Mouse (Mus musculus) heart, postnatal 0 days (tissue): ENCODE data around the gene Ccdc12. TPM values are rescaled to one million over a fixed set of nuclear protein-coding genes. Genes with fewer than 3 reads are reported as not detected.

Experiments
- ATAC-seq: fragments of 200-750 bp; cut with Nextera tagmentation; 2 replicates; pipeline ENCODE4 v1.8.0; 2017; ENCODE audit warnings: low read depth, moderate number of reproducible peaks, moderate library complexity; ENCODE audit not compliant: insufficient read depth
- DNase-seq: peaks from one replicate; pipeline ENCODE4 v3.0.0-alpha.2; 2016; ENCODE audit warnings: low spot score
- H3K27ac ChIP-seq: fragments of 300-500 bp; sonication (generic); 2 replicates; pipeline ENCODE4 v1.5.1; 2014; ENCODE audit warnings: low read depth, mild to moderate bottlenecking
- H3K27me3 ChIP-seq: fragments of 300-500 bp; sonication (generic); 2 replicates; pipeline ENCODE4 v1.6.1; 2014; ENCODE audit warnings: low read length, mixed read lengths; ENCODE audit not compliant: control insufficient read depth, insufficient read depth
- H3K36me3 ChIP-seq: fragments of 300-500 bp; sonication (generic); replicated peaks from 2 replicates; pipeline ENCODE4 v1.6.1; 2014; ENCODE audit warnings: low read length, mixed read lengths; ENCODE audit not compliant: control insufficient read depth, insufficient read depth
- H3K4me1 ChIP-seq: fragments of 300-500 bp; sonication (generic); 2 replicates; pipeline ENCODE4 v1.6.1; 2014; ENCODE audit warnings: antibody characterized with exemption; ENCODE audit not compliant: control insufficient read depth, insufficient read depth
- H3K4me2 ChIP-seq: fragments of 300-500 bp; sonication (generic); 2 replicates; pipeline ENCODE4 v1.6.1; 2014; ENCODE audit warnings: low read depth, mild to moderate bottlenecking, low read length, moderate library complexity
- H3K4me3 ChIP-seq: fragments of 300-500 bp; sonication (generic); 2 replicates; pipeline ENCODE4 v1.5.1; 2014; ENCODE audit warnings: low read depth, low read length
- H3K9ac ChIP-seq: fragments of 300-500 bp; sonication (generic); replicated peaks from 2 replicates; pipeline ENCODE4 v1.6.1; 2014; ENCODE audit warnings: low read depth, low read length, mixed read lengths
- H3K9me3 ChIP-seq: fragments of 300-500 bp; sonication (generic); replicated peaks from 2 replicates; pipeline ENCODE4 v1.6.1; 2016; ENCODE audit warnings: low read length; ENCODE audit not compliant: control insufficient read depth
- CTCF ChIP-seq: IDR thresholded peaks from 2 replicates; pipeline ENCODE4 v1.5.1; 2016; ENCODE audit warnings: antibody characterized with exemption, control low read depth, low read depth
- EP300 ChIP-seq: IDR thresholded peaks from 2 replicates; pipeline ENCODE4 v1.6.1; 2016; ENCODE audit warnings: antibody characterized with exemption, low read depth
- WGBS: fragments of 180-500 bp; shearing (Covaris S2); extraction: QIAGEN DNeasy Blood & Tissue Kit; methylation state at CpG from one replicate; pipeline ENCODE4 v1.1.7; 2014; 5-methylcytosine and 5-hydroxymethylcytosine counted together
- polyA plus RNA-seq: library from polyadenylated mRNA; unstranded; fragments of >200 nt; fragmentation: Nextera tagmentation; extraction: Ambion mirVana; gene quantifications from 2 replicates; pipeline ENCODE4 v1.2.1, GENCODE M21; 2015
- total RNA-seq: library from RNA; depleted of rRNA; stranded (reverse); fragments of >200 nt; gene quantifications from 2 replicates; pipeline ENCODE4 v1.2.3, GENCODE M21; 2014; ENCODE audit warnings: low replicate concordance

Ccdc12 gene
- total and polyA plus RNA-seq, 2 experiments from 2014 or later, result 95.9 to 143 TPM

DNA sequence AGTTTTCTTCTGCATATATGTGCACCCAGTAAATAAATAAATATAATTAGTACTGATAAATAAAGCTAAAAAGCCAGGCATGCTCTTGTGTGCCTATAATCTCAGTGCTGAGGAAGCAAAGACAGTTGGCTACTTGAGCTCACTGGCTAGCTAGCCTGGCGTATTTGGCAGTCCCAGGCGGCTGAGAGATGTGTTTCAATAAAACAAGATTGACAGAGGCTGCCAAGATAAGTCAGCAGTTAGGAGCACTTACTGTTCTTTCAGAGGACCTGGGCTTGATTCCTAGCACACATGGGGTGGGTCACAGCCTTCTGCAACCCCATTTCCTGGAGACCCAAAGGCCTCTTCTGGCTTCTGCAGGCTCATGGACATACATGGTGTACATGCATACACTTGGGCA, 31.5 kb downstream of the Ccdc12 start:
- no peak overlapping the region for H3K4me3 ChIP-seq
- H3K27ac ChIP-seq, result no peak overlapping the region
- ATAC-seq, result no peak
- H3K36me3 ChIP-seq, result peaks cover 2% of the 10 kb centered on the region
- no peak overlapping the region for H3K9ac ChIP-seq
- WGBS, result 81% methylated on average over 2 of the region's 2 CpGs
- no peaks in the 10 kb centered on the region for H3K9me3 ChIP-seq
- DNase-seq, result no peak
- H3K4me2 ChIP-seq, result no peak overlapping the region
- no peaks in the 10 kb centered on the region for H3K27me3 ChIP-seq
- TF ChIP-seq EP300, result no peak
- TF ChIP-seq CTCF, result no peak
- H3K4me1 ChIP-seq, result peaks cover 42% of the 10 kb centered on the region

DNA sequence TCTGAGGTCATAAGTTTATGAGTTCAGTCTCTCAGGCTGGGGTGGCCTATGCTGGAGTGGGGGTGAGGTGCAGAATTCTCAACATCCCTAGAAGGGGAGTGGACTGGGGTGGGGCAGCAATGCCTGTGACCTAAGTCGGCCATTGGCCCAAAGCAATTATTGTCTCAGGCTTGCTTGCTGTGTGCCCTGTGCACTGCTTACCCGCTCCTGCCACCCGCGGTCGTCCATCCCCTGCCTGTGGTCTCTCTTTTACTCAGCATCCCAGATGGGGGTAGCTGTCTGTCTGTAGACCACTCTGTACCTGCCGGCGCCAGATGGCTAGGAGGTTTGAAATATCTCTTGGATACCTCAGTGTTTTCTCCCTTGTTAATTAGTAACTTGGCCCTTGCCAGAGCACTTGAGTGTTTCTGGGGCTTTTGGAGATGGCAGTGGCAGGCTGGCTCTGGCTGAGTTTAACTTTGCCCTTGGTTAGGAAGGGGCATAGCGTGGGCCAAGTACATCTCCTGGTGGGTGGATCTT, 33.0 kb downstream of the Ccdc12 start:
- DNase-seq (no peak), ATAC-seq (no peak)
- Histone ChIP-seq H3K27me3 (no peaks in the 10 kb centered on the region), H3K36me3 (peaks cover 8% of the 10 kb centered on the region), H3K4me1 (peaks cover 30% of the 10 kb centered on the region), H3K9ac (no peak overlapping the region), H3K27ac (peak overlapping the region; percentile 7; the same call in 1 of the 2 replicates), H3K4me2 (no peak overlapping the region), H3K4me3 (no peak overlapping the region), H3K9me3 (no peaks in the 10 kb centered on the region)
- no peak for TF ChIP-seq CTCF
- no peak for TF ChIP-seq EP300
- 84% methylated on average over 8 of the region's 8 CpGs for WGBS

DNA sequence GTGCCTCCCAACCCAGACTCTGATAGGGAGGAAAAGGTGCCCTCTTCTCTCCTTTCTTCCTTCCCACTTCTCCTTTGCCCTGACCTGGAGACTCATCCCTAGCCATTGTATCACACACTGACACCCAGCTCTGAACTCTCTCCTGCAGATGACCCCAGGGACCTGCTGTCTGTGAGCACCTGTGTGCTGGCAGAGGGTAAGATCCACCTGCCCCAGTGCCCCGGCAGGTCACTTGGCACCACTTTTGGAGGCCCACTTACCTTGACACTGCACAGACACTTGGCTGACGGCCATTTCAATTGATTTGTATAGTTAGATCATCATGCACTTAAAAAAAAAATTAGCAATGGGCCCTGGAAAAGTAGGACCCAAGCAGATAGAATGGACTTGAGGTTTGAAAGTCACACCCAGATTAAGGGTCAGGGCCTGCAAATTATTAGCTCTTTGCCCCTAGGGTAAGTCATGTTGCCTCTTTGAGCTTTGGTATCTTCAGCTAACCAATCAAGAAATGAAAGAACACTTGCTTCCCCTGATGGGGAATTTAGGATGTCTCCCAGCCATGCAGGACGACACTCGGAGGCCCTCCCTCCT, 39.0 kb downstream of the Ccdc12 start:
- 54% methylated on average over 4 of the region's 4 CpGs for WGBS

DNA sequence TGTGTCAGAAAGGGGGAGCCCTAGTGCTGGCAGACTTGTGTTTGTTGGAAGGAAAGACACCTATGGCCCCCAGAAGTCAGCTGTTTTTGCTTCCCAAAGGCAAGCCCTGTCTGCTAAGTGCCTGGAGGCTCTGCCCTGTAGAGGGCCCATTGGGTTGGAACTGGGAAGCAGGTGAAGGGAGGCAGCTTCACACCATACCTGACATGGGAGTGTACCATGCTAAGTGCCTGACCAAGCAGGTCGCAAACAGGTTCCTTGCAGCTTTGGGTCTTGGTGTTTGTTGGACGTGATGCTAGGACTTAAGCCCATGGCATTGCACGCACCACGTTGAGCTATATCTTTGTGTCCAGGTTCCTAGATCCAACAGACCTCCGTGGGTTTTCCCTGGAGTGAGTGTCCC, 40.1 kb downstream of the Ccdc12 start:
- no peak overlapping the region for H3K27ac ChIP-seq
- H3K27me3 ChIP-seq, result no peaks in the 10 kb centered on the region
- H3K36me3 ChIP-seq, result peaks cover 28% of the 10 kb centered on the region
- 94% methylated on average over 5 of the region's 5 CpGs for WGBS
- no peak for DNase-seq
- ATAC-seq, result no peak
- peaks cover 11% of the 10 kb centered on the region for H3K4me1 ChIP-seq
- TF ChIP-seq EP300, result no peak
- no peak for TF ChIP-seq CTCF
- no peak overlapping the region for H3K4me3 ChIP-seq
- no peak overlapping the region for H3K4me2 ChIP-seq
- H3K9me3 ChIP-seq, result no peaks in the 10 kb centered on the region
- no peak overlapping the region for H3K9ac ChIP-seq

More for the DNA sequence above, 39.0 kb downstream of the Ccdc12 start:
- ATAC-seq, result no peak
- TF ChIP-seq EP300 (no peak), CTCF (no peak)
- Histone ChIP-seq H3K9ac (no peak overlapping the region), H3K4me3 (no peak overlapping the region), H3K4me2 (no peak overlapping the region), H3K27me3 (no peaks in the 10 kb centered on the region), H3K36me3 (peaks cover 26% of the 10 kb centered on the region), H3K4me1 (peaks cover 11% of the 10 kb centered on the region), H3K27ac (no peak overlapping the region), H3K9me3 (no peaks in the 10 kb centered on the region)
- no peak for DNase-seq

DNA sequence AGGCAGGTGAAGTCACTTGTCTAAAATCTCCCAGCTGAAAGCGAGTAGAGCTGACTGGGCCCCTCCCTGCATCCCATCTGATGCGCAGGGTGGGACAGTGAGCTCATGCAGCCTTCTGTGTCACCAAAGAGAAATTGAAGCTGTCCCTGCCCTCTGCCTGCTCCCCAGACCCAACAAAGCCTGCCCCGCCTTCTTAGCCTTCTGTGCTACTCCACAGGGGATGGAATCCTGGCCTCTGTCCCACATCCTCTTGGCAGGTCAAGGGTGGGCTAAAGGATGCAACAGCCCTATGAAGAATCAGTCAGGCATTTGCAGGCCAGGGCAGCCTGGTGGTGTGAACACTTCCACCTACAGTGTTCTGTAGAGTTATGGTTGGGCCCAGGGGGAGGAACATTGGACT, 41.2 kb downstream of the Ccdc12 start:
- peaks cover 28% of the 10 kb centered on the region for H3K36me3 ChIP-seq
- TF ChIP-seq EP300 (no peak), CTCF (no peak)
- no peaks in the 10 kb centered on the region for H3K27me3 ChIP-seq
- H3K4me1 ChIP-seq, result peaks cover 15% of the 10 kb centered on the region
- no peak for DNase-seq
- H3K27ac ChIP-seq, result no peak overlapping the region
- WGBS, result 60% methylated on average over 3 of the region's 3 CpGs
- H3K4me2 ChIP-seq, result no peak overlapping the region
- H3K9ac ChIP-seq, result no peak overlapping the region
- peak; percentile 57 for ATAC-seq
- H3K9me3 ChIP-seq, result no peaks in the 10 kb centered on the region
- H3K4me3 ChIP-seq, result no peak overlapping the region

DNA sequence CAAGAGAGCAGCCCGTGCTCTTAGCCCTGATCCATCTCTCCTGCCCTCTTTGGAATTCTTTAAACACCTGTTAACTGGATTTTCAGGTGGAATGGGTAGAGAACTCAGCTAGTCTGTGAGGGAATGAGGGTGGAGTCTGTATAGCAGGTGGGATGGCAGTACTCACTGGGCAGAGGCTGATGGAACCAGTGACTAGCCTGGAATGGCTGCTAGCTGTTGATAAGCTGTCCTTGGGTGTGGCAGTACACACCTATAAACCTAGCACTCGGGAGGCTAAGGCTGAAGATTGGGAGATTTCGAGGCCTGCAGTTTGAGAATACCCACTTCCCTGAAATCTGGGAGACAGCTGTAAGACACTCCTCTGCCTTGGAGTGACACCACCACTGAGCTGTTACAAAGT, 43.3 kb downstream of the Ccdc12 start:
- TF ChIP-seq EP300, result no peak
- no peak for TF ChIP-seq CTCF
- DNase-seq (no peak), ATAC-seq (no peak)
- Histone ChIP-seq H3K27ac (no peak overlapping the region), H3K36me3 (peaks cover 18% of the 10 kb centered on the region), H3K9me3 (no peaks in the 10 kb centered on the region), H3K4me1 (peaks cover 27% of the 10 kb centered on the region), H3K4me3 (no peak overlapping the region), H3K9ac (no peak overlapping the region), H3K27me3 (no peaks in the 10 kb centered on the region), H3K4me2 (no peak overlapping the region)
- WGBS, result 96% methylated on average over 3 of the region's 3 CpGs
